Mouse (Mus musculus): ENCODE data around the gene Urgcp. TPM values are rescaled to one million over a fixed set of nuclear protein-coding genes. Genes with fewer than 3 reads are reported as not detected.
A peak's percentile ranks its signal among the peaks of the same experiment; 100 is the strongest.

Urgcp gene
- polyA plus RNA-seq, 1 experiment from 2014 or later, result 33.8 TPM

DNA sequence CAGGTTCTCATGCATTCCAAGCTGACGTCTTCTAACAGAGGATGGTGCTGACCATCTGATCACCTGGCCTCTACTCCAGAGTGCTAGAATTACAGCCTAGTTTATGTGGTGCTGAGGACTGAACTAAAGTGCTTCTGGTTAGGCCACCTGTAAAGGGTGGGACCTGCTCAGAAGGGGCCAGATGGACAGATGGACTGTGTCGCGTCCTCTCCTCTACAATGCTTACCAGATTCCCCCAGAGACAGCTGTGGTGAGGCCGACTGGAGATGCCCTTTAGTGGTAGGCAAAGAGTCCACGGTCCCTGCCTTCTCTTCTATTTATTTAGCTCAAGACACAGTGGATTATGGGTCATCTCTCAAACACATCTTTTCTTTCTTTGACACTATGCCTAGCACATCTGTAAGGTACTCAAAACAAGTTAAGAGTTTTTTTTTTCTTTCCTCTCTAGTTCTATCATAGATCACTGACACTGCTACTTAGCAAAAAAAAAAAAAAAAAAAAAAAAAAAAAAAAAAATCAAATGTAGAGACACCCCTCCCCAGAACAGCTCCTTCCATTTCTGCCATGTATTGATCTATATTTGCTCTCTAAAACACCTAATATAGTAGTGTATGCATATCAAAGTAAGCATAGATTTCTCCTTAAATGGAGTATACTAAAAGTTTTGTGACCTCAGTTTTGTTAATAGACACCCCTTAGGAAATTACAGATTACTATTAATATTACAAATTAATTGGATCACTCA lies 23.1 kb downstream of the Urgcp start:
- H3K9ac ChIP-seq, result 0 out of 2 replicates have a peak overlapping the region, but pooled peaks have one; percentile 51

DNA sequence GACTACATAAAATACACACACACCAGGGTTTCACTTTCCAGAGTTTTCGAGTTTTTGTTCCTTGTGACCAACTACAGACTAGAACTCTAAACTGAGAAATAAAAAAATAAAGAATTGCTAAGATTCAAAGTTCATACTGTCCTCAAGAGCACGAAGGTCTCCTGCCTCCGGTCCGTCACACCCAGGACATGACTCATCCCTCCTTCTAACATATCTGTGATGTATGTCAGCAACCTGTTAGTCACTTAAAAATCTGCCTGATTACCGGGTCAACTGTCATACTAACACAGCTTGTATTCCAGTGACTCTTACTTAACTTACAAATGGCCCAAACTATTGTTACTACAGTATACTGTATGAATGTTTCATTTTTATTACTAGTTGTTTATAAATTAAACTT lies 25.0 kb downstream of the Urgcp start:
- peaks cover 8% of the 10 kb centered on the region; the same call in 1 of the 2 replicates for H3K36me3 ChIP-seq
- H3K4me3 ChIP-seq, result no peak overlapping the region
- no peak for ATAC-seq (ENCODE audit: insufficient number of reproducible peaks, low FRiP score)
- H3K9ac ChIP-seq, result no peak overlapping the region
- peaks cover 64% of the 10 kb centered on the region for H3K4me1 ChIP-seq (replicated peaks)
- WGBS, result 48% methylated on average over 5 of the region's 5 CpGs
- no peak overlapping the region for H3K4me2 ChIP-seq
- no peak overlapping the region for H3K27ac ChIP-seq (ENCODE audit: poor library complexity, severe bottlenecking)
- H3K9me3 ChIP-seq (replicated peaks), result no peaks in the 10 kb centered on the region
- no peaks in the 10 kb centered on the region for H3K27me3 ChIP-seq (replicated peaks)

More for the DNA sequence above, 23.1 kb downstream of the Urgcp start:
- Histone ChIP-seq H3K9me3 (replicated peaks) (no peaks in the 10 kb centered on the region), H3K4me1 (replicated peaks) (peaks cover 45% of the 10 kb centered on the region), H3K27ac (ENCODE audit: poor library complexity, severe bottlenecking) (peak overlapping the region; percentile 51), H3K4me3 (no peak overlapping the region), H3K4me2 (peak overlapping the region; percentile 26), H3K36me3 (0 out of 2 replicates have a peak, but pooled peaks cover 4% of the 10 kb centered on the region), H3K27me3 (replicated peaks) (no peaks in the 10 kb centered on the region)
- no peak for ATAC-seq (ENCODE audit: insufficient number of reproducible peaks, low FRiP score)
- 69% methylated on average over 5 of the region's 5 CpGs for WGBS

DNA sequence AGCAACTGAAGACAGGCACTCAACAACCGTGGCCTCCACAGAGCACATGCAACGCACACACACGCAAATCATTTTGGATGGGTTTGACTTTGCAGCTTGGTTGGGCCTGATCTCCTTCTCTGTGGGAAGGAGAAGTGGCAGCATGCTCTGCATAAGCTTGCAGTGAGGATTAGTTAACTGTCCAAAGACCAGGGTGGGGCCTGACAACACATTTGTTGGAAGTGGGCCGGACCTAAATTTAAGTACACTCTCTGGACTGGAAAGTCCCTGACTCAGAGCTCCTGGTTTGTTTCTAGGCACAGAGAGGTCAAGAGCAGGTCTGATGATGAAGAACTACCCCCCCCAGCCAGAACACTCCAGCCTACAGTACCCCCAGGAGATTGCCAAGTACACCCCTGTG lies 27.9 kb downstream of the Urgcp start:
- Histone ChIP-seq H3K9me3 (replicated peaks) (no peaks in the 10 kb centered on the region), H3K36me3 (peaks cover 8% of the 10 kb centered on the region; the same call in 1 of the 2 replicates), H3K4me3 (no peak overlapping the region), H3K4me2 (no peak overlapping the region), H3K27me3 (replicated peaks) (no peaks in the 10 kb centered on the region), H3K4me1 (replicated peaks) (peaks cover 57% of the 10 kb centered on the region), H3K27ac (ENCODE audit: poor library complexity, severe bottlenecking) (no peak overlapping the region), H3K9ac (no peak overlapping the region; the same call in 1 of the 2 replicates)
- 84% methylated on average over 4 of the region's 4 CpGs for WGBS
- no peak for ATAC-seq (ENCODE audit: insufficient number of reproducible peaks, low FRiP score)

DNA sequence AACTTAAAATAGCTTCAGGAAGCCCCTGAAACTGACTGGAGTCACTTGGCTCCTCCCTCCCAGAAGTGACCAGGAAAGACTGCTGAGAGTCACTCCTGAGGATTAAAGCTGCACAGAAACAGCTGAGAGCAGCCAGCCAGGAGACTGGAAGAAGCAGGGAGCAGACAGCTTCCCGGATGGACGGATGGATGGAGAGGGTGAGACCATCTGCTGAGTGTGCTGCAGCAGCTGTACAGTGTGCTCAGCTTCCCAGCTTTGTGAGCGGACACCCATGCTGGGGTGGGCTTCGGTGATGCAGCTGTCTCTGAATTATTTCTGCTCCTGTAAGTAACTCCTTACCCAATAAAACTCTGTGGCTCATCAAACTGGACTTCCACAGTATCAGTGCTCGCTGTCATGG lies 29.8 kb downstream of the Urgcp start:
- no peak overlapping the region for H3K4me2 ChIP-seq
- peaks cover 8% of the 10 kb centered on the region; the same call in 1 of the 2 replicates for H3K36me3 ChIP-seq
- H3K27me3 ChIP-seq (replicated peaks), result no peaks in the 10 kb centered on the region
- ATAC-seq (ENCODE audit: insufficient number of reproducible peaks, low FRiP score), result no peak
- peak overlapping the region; percentile 6; the same call in 1 of the 2 replicates for H3K9ac ChIP-seq
- no peak overlapping the region for H3K27ac ChIP-seq (ENCODE audit: poor library complexity, severe bottlenecking)
- H3K4me1 ChIP-seq (replicated peaks), result peaks cover 54% of the 10 kb centered on the region
- H3K4me3 ChIP-seq, result no peak overlapping the region
- WGBS, result 75% methylated on average over 5 of the region's 5 CpGs
- no peaks in the 10 kb centered on the region for H3K9me3 ChIP-seq (replicated peaks)

DNA sequence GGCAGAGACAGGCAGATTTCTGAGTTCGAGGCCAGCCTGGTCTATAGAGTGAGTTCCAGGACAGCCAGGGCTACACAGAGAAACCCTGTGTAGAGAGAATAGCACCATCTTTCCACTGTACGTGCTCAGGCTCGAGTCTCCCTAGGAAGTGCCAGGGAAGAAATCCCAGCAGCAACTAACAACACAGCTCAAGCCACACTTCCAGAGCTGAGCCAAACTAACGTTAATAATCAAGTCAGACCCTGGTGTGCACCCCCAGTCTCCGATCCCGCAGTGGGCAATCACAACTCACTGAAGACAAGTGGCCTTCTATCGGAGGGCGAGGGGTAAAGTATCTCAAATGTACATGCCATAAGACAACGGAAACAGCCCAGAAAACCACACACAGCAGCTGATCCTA lies 32.6 kb downstream of the Urgcp start:
- 91% methylated on average over 9 of the region's 9 CpGs for WGBS
- H3K36me3 ChIP-seq, result peaks cover 5% of the 10 kb centered on the region
- H3K27me3 ChIP-seq (replicated peaks), result no peaks in the 10 kb centered on the region
- ATAC-seq (ENCODE audit: insufficient number of reproducible peaks, low FRiP score), result no peak
- H3K4me3 ChIP-seq, result no peak overlapping the region
- H3K27ac ChIP-seq (ENCODE audit: poor library complexity, severe bottlenecking), result no peak overlapping the region
- H3K9me3 ChIP-seq (replicated peaks), result no peaks in the 10 kb centered on the region
- H3K9ac ChIP-seq, result no peak overlapping the region
- no peak overlapping the region for H3K4me2 ChIP-seq
- peaks cover 41% of the 10 kb centered on the region for H3K4me1 ChIP-seq (replicated peaks)

DNA sequence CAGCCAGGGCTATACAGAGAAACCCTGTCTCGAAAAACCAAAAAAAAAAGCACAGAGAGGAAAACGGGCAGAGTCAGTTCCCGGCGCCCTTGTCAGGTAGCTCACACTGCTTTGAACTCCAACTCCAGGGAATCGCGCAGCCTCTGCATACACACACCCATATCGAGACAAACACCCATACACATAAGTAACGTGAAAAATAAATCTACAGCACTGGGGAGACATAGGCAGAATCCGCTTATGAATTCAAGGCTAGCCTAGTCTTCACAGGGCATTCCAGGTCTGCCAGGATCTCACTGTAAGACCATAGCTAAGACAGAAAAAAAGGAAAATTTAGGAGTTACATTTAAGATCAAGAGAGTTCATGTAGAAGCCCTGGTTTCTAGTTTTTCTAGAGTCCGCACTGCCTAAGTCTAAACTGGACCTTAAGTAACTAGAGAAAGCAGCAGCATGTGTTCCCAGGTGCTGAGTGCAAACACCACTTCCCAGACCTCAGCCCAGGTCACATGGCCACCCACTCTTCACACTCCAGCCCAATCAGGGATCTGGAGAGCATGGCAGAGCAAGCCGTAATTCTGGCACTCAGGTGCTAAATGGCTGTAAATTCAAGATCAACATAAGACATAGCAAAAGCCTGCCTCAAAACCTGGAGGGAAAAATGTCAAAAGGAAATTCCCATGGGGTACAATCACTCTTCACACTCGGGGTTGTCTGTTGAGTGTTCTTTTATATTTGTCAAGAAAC lies 43.4 kb downstream of the Urgcp start:
- 86% methylated on average over 12 of the region's 12 CpGs for WGBS
- H3K36me3 ChIP-seq, result peaks cover 67% of the 10 kb centered on the region

DNA sequence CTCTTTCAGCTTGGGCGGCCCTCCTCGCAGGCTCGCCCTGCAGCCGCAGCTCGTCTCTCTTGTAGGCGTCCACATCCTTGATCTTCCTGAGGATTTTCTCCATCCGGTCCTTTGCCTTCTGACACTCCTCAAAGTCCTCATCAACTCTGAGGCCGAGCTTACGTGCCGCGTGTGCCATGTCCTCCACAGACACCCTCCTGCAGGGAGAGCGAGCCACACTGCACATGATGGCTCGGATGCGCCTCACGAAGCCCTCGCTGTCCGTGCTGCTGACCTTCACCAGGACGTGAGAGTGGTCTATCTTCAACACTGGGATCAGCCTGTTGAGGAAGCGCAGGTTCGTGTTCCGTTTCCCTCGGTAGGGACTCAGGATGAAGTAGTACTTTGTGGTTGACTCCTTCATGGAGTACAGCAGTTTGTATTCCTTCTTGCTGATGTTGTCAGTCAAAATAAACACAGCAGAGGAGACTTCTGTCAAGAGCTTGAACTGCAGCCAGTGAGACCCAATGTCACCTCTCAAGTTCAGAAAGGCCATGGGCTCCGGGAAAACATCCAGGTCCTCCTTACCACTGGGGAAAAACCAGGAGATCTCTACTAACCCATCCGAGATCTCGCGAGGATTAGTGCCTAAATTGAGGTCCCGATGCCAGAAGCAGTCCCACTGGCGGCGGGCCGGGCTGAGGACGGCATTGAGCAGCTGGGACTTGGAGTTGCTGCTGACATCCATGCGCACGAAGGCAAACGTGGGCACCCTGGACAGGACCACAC lies 45.1 kb downstream of the Urgcp start:
- H3K27me3 ChIP-seq (replicated peaks), result no peaks in the 10 kb centered on the region
- no peak for ATAC-seq (ENCODE audit: insufficient number of reproducible peaks, low FRiP score)
- H3K9ac ChIP-seq, result no peak overlapping the region
- no peak overlapping the region for H3K27ac ChIP-seq (ENCODE audit: poor library complexity, severe bottlenecking)
- peaks cover 57% of the 10 kb centered on the region for H3K36me3 ChIP-seq
- no peaks in the 10 kb centered on the region for H3K9me3 ChIP-seq (replicated peaks)
- no peak overlapping the region for H3K4me2 ChIP-seq
- H3K4me1 ChIP-seq (replicated peaks), result 0 out of 2 replicates have a peak, but pooled peaks cover 2% of the 10 kb centered on the region
- no peak overlapping the region for H3K4me3 ChIP-seq
- 90% methylated on average over 34 of the region's 34 CpGs for WGBS

More for the DNA sequence above, 43.4 kb downstream of the Urgcp start:
- Histone ChIP-seq H3K4me1 (replicated peaks) (no peaks in the 10 kb centered on the region), H3K9me3 (replicated peaks) (no peaks in the 10 kb centered on the region), H3K4me3 (no peak overlapping the region), H3K9ac (no peak overlapping the region), H3K27ac (ENCODE audit: poor library complexity, severe bottlenecking) (no peak overlapping the region), H3K4me2 (no peak overlapping the region), H3K27me3 (replicated peaks) (no peaks in the 10 kb centered on the region)
- ATAC-seq (ENCODE audit: insufficient number of reproducible peaks, low FRiP score), result no peak

DNA sequence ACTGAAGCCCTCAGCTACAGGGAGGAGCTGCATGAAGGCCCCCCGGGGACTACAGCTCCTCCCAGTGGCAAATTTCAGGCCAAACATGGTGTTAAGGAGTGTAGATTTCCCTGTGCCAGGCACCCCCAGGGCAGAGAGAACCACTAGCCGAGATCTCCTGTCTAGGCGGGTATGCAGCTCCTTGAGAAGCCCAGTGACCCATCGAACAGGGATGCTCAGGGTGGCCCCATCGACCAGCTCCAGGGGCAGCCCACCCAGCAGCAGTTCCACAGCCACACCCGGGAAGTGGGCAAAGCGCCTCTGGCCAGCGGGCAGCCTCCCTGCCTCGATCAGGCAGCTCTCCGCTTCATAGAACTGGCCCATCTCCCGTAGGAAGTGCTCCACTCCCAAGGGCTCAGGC lies 45.9 kb downstream of the Urgcp start:
- H3K4me2 ChIP-seq, result no peak overlapping the region
- no peak overlapping the region for H3K27ac ChIP-seq (ENCODE audit: poor library complexity, severe bottlenecking)
- H3K27me3 ChIP-seq (replicated peaks), result no peaks in the 10 kb centered on the region
- H3K4me1 ChIP-seq (replicated peaks), result 0 out of 2 replicates have a peak, but pooled peaks cover 2% of the 10 kb centered on the region
- H3K36me3 ChIP-seq, result peaks cover 50% of the 10 kb centered on the region
- no peaks in the 10 kb centered on the region for H3K9me3 ChIP-seq (replicated peaks)
- H3K9ac ChIP-seq, result no peak overlapping the region
- WGBS, result 83% methylated on average over 11 of the region's 11 CpGs
- no peak for ATAC-seq (ENCODE audit: insufficient number of reproducible peaks, low FRiP score)
- H3K4me3 ChIP-seq, result no peak overlapping the region

DNA sequence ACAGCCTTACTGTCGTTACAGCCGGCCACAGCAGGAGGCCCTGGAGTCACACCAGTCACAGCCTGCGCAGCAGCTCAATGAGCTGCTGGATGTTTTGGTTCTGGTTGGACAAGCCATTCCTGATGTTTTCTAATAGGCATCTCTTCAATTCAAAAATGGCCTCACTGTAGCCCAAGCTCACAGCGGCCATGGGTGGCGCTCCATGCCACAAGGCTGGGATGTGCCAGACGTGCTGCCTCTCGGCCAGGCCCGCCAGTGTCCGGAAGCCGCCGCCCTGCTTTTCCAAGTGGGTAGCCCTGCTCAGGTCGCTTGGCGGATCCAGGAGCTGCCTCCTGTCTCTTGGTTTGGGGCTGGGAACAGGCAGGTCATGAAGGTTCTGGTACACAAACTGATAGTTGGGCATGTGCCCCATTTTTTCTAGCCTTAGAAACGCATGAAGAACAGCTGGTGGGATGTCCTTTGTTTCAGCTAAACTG lies 46.5 kb downstream of the Urgcp start, which contains the start of gene Mrps24:
Gene Mrps24, minus strand, starts transcription at position 51 of the 476 bp plus-strand sequence.
- H3K27ac ChIP-seq (ENCODE audit: poor library complexity, severe bottlenecking), result no peak within 1 kb of the TSS
- H3K9ac ChIP-seq, result no peak within 1 kb of the TSS
- 0 out of 2 replicates have a peak, but pooled peaks cover 2% of the 10 kb centered on the region for H3K4me1 ChIP-seq (replicated peaks)
- H3K36me3 ChIP-seq, result peaks cover 50% of the 10 kb centered on the region
- WGBS, result 76% methylated on average over 14 of the region's 14 CpGs
- no peak for ATAC-seq (ENCODE audit: insufficient number of reproducible peaks, low FRiP score)
- no peaks in the 10 kb centered on the region for H3K27me3 ChIP-seq (replicated peaks)
- no peak within 1 kb of the TSS for H3K4me3 ChIP-seq
- no peaks in the 10 kb centered on the region for H3K9me3 ChIP-seq (replicated peaks)
- H3K4me2 ChIP-seq, result no peak within 1 kb of the TSS

DNA sequence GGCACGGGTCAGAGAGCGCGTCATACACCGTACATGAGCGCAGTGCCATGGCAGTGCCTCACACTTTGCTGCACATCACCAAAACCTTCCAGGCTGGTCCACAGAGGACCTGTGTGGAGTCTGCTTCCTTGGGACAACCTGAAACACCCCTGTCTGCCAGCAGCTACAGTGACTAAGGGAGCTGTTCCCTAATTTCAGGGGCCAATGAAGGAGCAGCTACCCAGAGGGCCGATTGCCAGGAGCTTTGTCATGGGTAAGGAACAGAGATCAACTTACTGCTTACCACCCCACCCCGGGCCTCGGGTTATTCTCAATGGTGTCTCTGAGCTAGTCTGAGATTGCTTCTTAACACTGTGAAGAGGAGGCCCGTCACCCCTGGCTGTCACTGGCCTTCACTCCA lies 47.0 kb downstream of the Urgcp start:
- Histone ChIP-seq H3K4me1 (replicated peaks) (peaks cover 6% of the 10 kb centered on the region; the same call in 1 of the 2 replicates), H3K27ac (ENCODE audit: poor library complexity, severe bottlenecking) (no peak overlapping the region), H3K4me2 (no peak overlapping the region), H3K9ac (no peak overlapping the region), H3K4me3 (no peak overlapping the region), H3K27me3 (replicated peaks) (no peaks in the 10 kb centered on the region), H3K36me3 (peaks cover 50% of the 10 kb centered on the region), H3K9me3 (replicated peaks) (no peaks in the 10 kb centered on the region)
- ATAC-seq (ENCODE audit: insufficient number of reproducible peaks, low FRiP score), result no peak
- WGBS, result 85% methylated on average over 9 of the region's 9 CpGs
